Mouse (Mus musculus) right cerebral cortex, postnatal 36 days (tissue): ENCODE data around the gene Bsx.

Source experiments
- DNase-seq, 2 experiments: peaks; one replicate each; pipeline ENCODE4 v3.0.0; 2022; ENCODE audit warnings: low spot score in 2 of 2, mixed read lengths in 1 of 2

Bsx gene

GRCm38 (mm10) chr9:40889389-40889788, 15.5 kb downstream of the Bsx start:
- DNase-seq, result no peak

- DNase-seq, result no peak
Measured at GRCm38 (mm10) chr9:40892456-40892855, 18.5 kb downstream of the Bsx start.

GRCm38 (mm10) chr9:40907413-40907812, 33.5 kb downstream of the Bsx start:
- no peak for DNase-seq

GRCm38 (mm10) chr9:40908411-40908810, 34.5 kb downstream of the Bsx start:
- no peak for DNase-seq

- DNase-seq, result no peak
Measured at GRCm38 (mm10) chr9:40908915-40909314, 35.0 kb downstream of the Bsx start.

GRCm38 (mm10) chr9:40917871-40918613, 44.1 kb downstream of the Bsx start:
- DNase-seq, result no peak

GRCm38 (mm10) chr9:40927351-40927980, 53.5 kb downstream of the Bsx start:
- no peak for DNase-seq
